Mouse (Mus musculus) small intestine, adult 2 months (tissue): ENCODE results near the gene Cdh9. TPM values are rescaled to one million over a fixed set of nuclear protein-coding genes. Genes with fewer than 3 reads are reported as not detected.
A peak's percentile ranks its signal among the peaks of the same experiment; 100 is the strongest.

Experiments used
- H3K27ac ChIP-seq: fragments of 200-500 bp; 2 replicates; pipeline ENCODE4 v1.5.1; 2012; ENCODE audit warnings: low read depth, low read length, control low read depth, inconsistent platforms; ENCODE audit not compliant: insufficient read depth
- H3K27me3 ChIP-seq: fragments of 200-500 bp; 2 replicates; pipeline ENCODE4 v1.6.1; 2012; ENCODE audit warnings: mild to moderate bottlenecking, moderate library complexity, low read length, inconsistent platforms; ENCODE audit not compliant: control insufficient read depth, insufficient read depth
- H3K36me3 ChIP-seq: fragments of 200-500 bp; 2 replicates; pipeline ENCODE4 v1.6.1; 2012; ENCODE audit warnings: mild to moderate bottlenecking, low read length, control low read depth, inconsistent platforms; ENCODE audit not compliant: control insufficient read depth, insufficient read depth
- H3K4me1 ChIP-seq: fragments of 200-500 bp; 2 replicates; pipeline ENCODE4 v1.6.1; 2012; ENCODE audit warnings: low read length, inconsistent platforms, mixed read lengths; ENCODE audit not compliant: control insufficient read depth, insufficient read depth, insufficient read length
- H3K4me3 ChIP-seq: fragments of 200-500 bp; 2 replicates; pipeline ENCODE4 v1.5.1; 2012; ENCODE audit warnings: low read depth, mild to moderate bottlenecking, control low read depth, inconsistent platforms, low read length, moderate library complexity
- CTCF ChIP-seq: fragments of 200-500 bp; IDR thresholded peaks from 2 replicates; pipeline ENCODE4 v1.5.1; 2012; ENCODE audit warnings: low read depth, mild to moderate bottlenecking, control low read depth, inconsistent platforms, low read length, moderate library complexity, mixed read lengths; ENCODE audit not compliant: insufficient replicate concordance, insufficient read length; ENCODE audit errors: extremely low read depth
- POLR2A ChIP-seq: fragments of 200-500 bp; IDR thresholded peaks from 2 replicates; pipeline ENCODE4 v1.6.1; 2012; ENCODE audit warnings: low read depth, mild to moderate bottlenecking, control low read depth, inconsistent platforms, low read length, moderate library complexity
- WGBS: fragments of 180-500 bp; shearing (Covaris S2); methylation state at CpG from one replicate; pipeline ENCODE4 v1.1.7; 2018; 5-methylcytosine and 5-hydroxymethylcytosine counted together
- polyA plus RNA-seq: library from polyadenylated mRNA; depleted of rRNA; stranded (reverse); fragments of >200 nt; gene quantifications from 2 replicates; pipeline ENCODE4 v1.2.3, GENCODE M21; 2012; rRNA removed

The Cdh9 gene
- not detected in 2 replicates for polyA plus RNA-seq

GRCm38 (mm10) chr15:16728470-16729011 is at the start of gene Cdh9:
Gene Cdh9 (plus strand): TSS chr15:16728756.
- Histone ChIP-seq H3K36me3 (no peaks in the 10 kb centered on the region), H3K4me1 (no peaks in the 10 kb centered on the region), H3K27me3 (no peaks in the 10 kb centered on the region), H3K4me3 (peak within 1 kb of the TSS; percentile 53), H3K27ac (no peak within 1 kb of the TSS)
- TF ChIP-seq POLR2A: no peak
- no peak for TF ChIP-seq CTCF
- 1% methylated on average over 14 of the region's 14 CpGs for WGBS

- H3K4me3 ChIP-seq: no peak overlapping the region
- H3K27ac ChIP-seq: no peak overlapping the region
- WGBS: 84% methylated on average over 5 of the region's 5 CpGs
- H3K27me3 ChIP-seq: no peaks in the 10 kb centered on the region
- TF ChIP-seq CTCF (no peak), POLR2A (no peak)
- no peaks in the 10 kb centered on the region for H3K36me3 ChIP-seq
- H3K4me1 ChIP-seq: no peaks in the 10 kb centered on the region
Measured at GRCm38 (mm10) chr15:16679096-16679495, 49.5 kb upstream of the Cdh9 start.

GRCm38 (mm10) chr15:16699821-16700220 is 28.7 kb upstream of the Cdh9 start:
- TF ChIP-seq CTCF (no peak), POLR2A (no peak)
- no peaks in the 10 kb centered on the region for H3K36me3 ChIP-seq
- no peaks in the 10 kb centered on the region for H3K4me1 ChIP-seq
- H3K27ac ChIP-seq: no peak overlapping the region
- no peaks in the 10 kb centered on the region for H3K27me3 ChIP-seq
- WGBS: 72% methylated on average over 3 of the region's 3 CpGs
- H3K4me3 ChIP-seq: no peak overlapping the region

- WGBS: 25% methylated on average over 1 of the region's 1 CpGs
- H3K36me3 ChIP-seq: no peaks in the 10 kb centered on the region
Measured at GRCm38 (mm10) chr15:16702340-16702739, 26.2 kb upstream of the Cdh9 start.

GRCm38 (mm10) chr15:16739088-16739487 is 10.5 kb downstream of the Cdh9 start:
- H3K4me1 ChIP-seq: no peaks in the 10 kb centered on the region
- no peak overlapping the region for H3K4me3 ChIP-seq
- no peaks in the 10 kb centered on the region for H3K36me3 ChIP-seq
- H3K27me3 ChIP-seq: no peaks in the 10 kb centered on the region
- H3K27ac ChIP-seq: no peak overlapping the region
- 88% methylated on average over 4 of the region's 4 CpGs for WGBS
- TF ChIP-seq POLR2A: no peak
- TF ChIP-seq CTCF: no peak

More at GRCm38 (mm10) chr15:16702340-16702739, 26.2 kb upstream of the Cdh9 start:
- Histone ChIP-seq H3K4me3 (no peak overlapping the region), H3K4me1 (no peaks in the 10 kb centered on the region), H3K27me3 (no peaks in the 10 kb centered on the region), H3K27ac (no peak overlapping the region)
- TF ChIP-seq POLR2A (no peak), CTCF (no peak)

DNA sequence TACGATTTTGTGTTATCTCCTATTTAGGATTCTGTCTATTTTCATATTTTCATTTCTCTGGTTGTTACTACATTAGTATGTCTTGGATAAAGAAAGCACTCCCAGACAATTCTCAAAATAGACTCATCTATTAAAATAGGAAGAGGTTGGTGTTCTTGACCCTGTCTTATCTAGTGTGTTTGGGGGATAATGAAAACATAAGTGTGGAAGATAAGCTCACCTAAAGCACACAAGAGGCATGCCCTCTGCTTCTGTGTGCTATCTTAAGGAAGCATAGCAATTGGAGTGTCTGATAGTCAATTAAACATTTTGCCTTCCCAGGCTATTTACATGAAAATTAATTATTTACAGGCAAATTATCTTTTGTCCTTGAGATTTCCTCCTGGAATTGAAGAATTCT is 18.1 kb downstream of the Cdh9 start:
- Histone ChIP-seq H3K36me3 (no peaks in the 10 kb centered on the region), H3K27me3 (no peaks in the 10 kb centered on the region), H3K27ac (no peak overlapping the region), H3K4me1 (no peaks in the 10 kb centered on the region), H3K4me3 (no peak overlapping the region)
- WGBS: 71% methylated on average over 1 of the region's 1 CpGs
- TF ChIP-seq POLR2A: no peak
- no peak for TF ChIP-seq CTCF

GRCm38 (mm10) chr15:16763252-16763651 is 34.7 kb downstream of the Cdh9 start:
- Histone ChIP-seq H3K4me1 (no peaks in the 10 kb centered on the region), H3K36me3 (no peaks in the 10 kb centered on the region), H3K4me3 (no peak overlapping the region), H3K27ac (no peak overlapping the region), H3K27me3 (no peaks in the 10 kb centered on the region)
- no peak for TF ChIP-seq POLR2A
- no peak for TF ChIP-seq CTCF
- 80% methylated on average over 3 of the region's 3 CpGs for WGBS

DNA sequence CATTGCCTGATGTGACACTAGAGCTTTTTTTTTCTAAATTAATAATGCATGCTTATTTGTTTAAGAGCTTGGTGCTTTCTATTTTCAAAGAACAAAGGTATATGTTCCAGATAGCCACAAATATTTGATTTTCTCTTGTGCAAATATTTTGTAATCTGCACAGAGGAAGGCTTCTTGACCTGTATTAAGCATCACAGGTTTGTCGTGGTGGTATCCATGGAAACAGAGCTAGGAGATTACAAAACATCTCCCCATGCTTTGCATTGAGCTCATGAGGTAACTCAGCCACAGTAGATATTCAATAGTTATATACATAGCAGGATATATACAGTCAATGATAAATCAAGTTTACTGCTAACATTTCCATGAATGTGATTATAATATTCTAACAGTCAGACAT is 56.0 kb downstream of the Cdh9 start:
- Histone ChIP-seq H3K4me3 (no peak overlapping the region), H3K27me3 (no peaks in the 10 kb centered on the region), H3K27ac (no peak overlapping the region), H3K36me3 (no peaks in the 10 kb centered on the region), H3K4me1 (no peaks in the 10 kb centered on the region)
- WGBS: 22% methylated on average over 1 of the region's 1 CpGs
- no peak for TF ChIP-seq POLR2A
- no peak for TF ChIP-seq CTCF
